Mouse (Mus musculus): ENCODE results near the gene Prdm1.

The Prdm1 gene

GRCm38 (mm10) chr10:44528291-44529082, at the start of gene Prdm1:
Prdm1 (minus strand) TSS chr10:44528501.
- in situ Hi-C loops (cut with MboI, MseI) = no loop called here

- in situ Hi-C loops (cut with MboI, MseI) = no loop called here
These were observed 37.7 kb upstream of the Prdm1 start for GRCm38 (mm10) chr10:44565971-44566370.

GRCm38 (mm10) chr10:44565109-44565508, 36.8 kb upstream of the Prdm1 start:
- in situ Hi-C loops (cut with MboI, MseI) = no loop called here

- in situ Hi-C loops (cut with MboI, MseI) = no loop called here
These were observed 28.5 kb upstream of the Prdm1 start for GRCm38 (mm10) chr10:44556845-44557244.

GRCm38 (mm10) chr10:44555317-44555716, 27.0 kb upstream of the Prdm1 start:
- in situ Hi-C loops (cut with MboI, MseI) = no loop called here

DNA sequence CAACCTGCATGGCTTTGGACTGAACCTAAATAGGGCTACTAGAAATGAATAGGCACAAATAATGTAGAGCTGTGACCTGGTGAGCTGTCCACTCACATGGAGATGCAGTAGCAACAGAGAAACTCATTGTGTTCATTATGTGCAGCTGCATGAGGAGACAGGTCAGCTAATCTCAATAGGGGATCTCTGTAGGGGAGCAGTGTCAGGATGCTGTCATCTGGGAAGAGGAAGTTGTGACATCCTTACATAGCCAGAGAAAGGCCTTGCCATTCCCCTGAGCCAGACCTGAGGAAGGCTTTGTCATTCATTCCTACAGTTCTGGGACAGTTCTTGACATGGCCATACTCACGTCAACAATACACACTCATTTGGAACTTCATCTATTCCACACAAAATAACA, 25.3 kb upstream of the Prdm1 start:
- in situ Hi-C loops (cut with MboI, MseI) = no loop called here

GRCm38 (mm10) chr10:44539033-44539578, 10.8 kb upstream of the Prdm1 start:
- in situ Hi-C loops (cut with MboI, MseI) = loop anchor here (10.0 kb wide), 1 partner anchor 84 kb away; no protein-coding TSS in a partner anchor

DNA sequence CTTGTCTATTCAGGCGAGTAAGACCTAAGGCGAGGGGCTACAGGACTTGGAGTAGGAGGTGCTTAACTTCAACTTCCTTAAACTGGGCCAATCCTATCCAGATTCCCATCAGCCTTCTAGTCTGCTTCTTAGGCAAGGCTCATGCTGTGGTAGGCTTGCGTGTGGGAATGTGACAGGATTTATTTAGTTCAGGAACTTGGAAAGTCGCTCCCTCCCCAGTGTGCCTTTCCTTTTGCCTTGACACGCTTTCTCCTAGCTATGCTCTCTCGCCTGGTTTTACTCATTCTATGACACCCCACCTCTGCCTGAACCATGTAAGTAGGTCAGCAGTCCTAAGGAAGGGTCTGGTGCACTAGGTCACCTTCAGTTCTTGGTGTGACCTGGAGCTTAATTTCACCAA, 9.8 kb upstream of the Prdm1 start:
- in situ Hi-C loops (cut with MboI, MseI) = loop anchor here (10.0 kb wide), 1 partner anchor 83 kb away; no protein-coding TSS in a partner anchor

- in situ Hi-C loops (cut with MboI, MseI) = loop anchor here (10.0 kb wide), 1 partner anchor 75 kb away; no protein-coding TSS in a partner anchor
These were observed 1.7 kb upstream of the Prdm1 start for GRCm38 (mm10) chr10:44530067-44530360.

GRCm38 (mm10) chr10:44529218-44530066, 1.1 kb upstream of the Prdm1 start:
- in situ Hi-C loops (cut with MboI, MseI) = loop anchor here (10.0 kb wide), 1 partner anchor 75 kb away; no protein-coding TSS in a partner anchor

GRCm38 (mm10) chr10:44527651-44528050, 650 bp downstream of the Prdm1 start:
- in situ Hi-C loops (cut with MboI, MseI) = no loop called here

- in situ Hi-C loops (cut with MboI, MseI) = no loop called here
These were observed 1.3 kb downstream of the Prdm1 start for GRCm38 (mm10) chr10:44526751-44527591.

DNA sequence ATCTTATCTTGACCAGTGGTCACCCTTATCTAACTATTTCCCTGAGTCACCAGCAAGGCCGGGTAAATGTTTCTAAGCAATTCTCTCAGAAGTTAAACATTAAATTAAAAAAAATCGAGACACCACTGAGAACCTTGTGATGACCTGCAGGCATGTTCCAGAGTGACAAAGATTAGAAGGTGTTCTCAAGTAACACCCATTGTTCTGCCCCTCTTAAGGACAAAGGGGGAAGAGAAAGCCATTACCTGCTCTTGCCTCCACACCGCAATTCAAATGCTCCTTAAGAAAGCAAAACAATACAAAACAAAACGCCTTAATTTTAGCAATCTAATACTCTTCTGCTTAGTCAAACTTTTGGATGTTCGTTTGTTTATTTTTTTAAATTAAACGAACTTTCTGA, 8.1 kb downstream of the Prdm1 start:
- in situ Hi-C loops (cut with MboI, MseI) = no loop called here

- in situ Hi-C loops (cut with MboI, MseI) = no loop called here
These were observed 9.7 kb downstream of the Prdm1 start for GRCm38 (mm10) chr10:44518631-44519030.

- in situ Hi-C loops (cut with MboI, MseI) = loop anchor here (5.0 kb wide), 1 partner anchor 176 kb away; no protein-coding TSS in a partner anchor
These were observed 15.2 kb downstream of the Prdm1 start for GRCm38 (mm10) chr10:44513108-44513507.

DNA sequence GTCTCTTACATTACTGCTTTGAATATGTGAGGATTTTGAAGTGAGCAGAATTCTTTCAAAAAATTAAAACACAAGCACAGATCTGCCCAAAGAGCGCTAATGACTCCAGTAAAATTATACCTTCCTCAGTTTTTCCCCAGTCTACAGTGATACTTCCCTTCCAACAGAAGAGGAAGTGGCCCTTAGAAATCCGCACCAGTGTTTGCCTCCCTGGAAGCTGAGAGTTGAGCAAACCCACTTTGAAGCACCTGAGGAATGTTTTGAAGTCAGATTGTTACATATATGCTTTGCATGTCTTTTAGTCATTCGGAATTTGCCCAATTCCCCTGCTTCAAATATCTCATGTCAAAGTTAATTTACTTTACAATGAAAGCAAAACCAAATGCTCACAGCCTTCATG, 17.3 kb downstream of the Prdm1 start:
- in situ Hi-C loops (cut with MboI, MseI) = loop anchor here (5.0 kb wide), 1 partner anchor 174 kb away; no protein-coding TSS in a partner anchor

DNA sequence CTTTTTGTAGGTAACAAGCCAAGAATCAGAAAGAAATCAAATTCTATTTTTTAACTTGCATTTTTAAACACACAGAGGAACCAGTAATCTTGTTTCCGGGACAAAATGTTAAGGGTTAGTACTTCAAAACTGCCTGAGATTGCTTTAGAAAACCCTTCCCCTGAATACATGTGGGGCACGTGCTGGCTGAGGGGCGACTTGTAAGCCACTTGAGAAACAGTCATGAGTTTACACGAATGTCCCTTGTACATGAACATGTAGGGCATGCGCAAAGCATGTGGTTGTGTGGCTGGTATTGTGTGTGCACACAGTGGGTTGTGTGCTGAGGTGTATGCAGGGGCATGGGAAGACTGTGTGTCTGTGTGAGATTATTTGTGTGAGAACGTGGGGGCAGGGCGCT, 19.7 kb downstream of the Prdm1 start:
- in situ Hi-C loops (cut with MboI, MseI) = no loop called here

GRCm38 (mm10) chr10:44507984-44508383, 20.3 kb downstream of the Prdm1 start:
- in situ Hi-C loops (cut with MboI, MseI) = no loop called here

- in situ Hi-C loops (cut with MboI, MseI) = no loop called here
These were observed 25.4 kb downstream of the Prdm1 start for GRCm38 (mm10) chr10:44502891-44503290.

- in situ Hi-C loops (cut with MboI, MseI) = loop anchor here (25.0 kb wide), 1 partner anchor 862 kb away; no protein-coding TSS in a partner anchor
These were observed 28.3 kb downstream of the Prdm1 start for GRCm38 (mm10) chr10:44499897-44500519.
